Mouse (Mus musculus): ENCODE results near the gene Anp32a. TPM values are rescaled to one million over a fixed set of nuclear protein-coding genes. Genes with fewer than 3 reads are reported as not detected.

Gene Anp32a
- total and polyA plus RNA-seq, 3 experiments = 565 to 765 (median 734) TPM

DNA sequence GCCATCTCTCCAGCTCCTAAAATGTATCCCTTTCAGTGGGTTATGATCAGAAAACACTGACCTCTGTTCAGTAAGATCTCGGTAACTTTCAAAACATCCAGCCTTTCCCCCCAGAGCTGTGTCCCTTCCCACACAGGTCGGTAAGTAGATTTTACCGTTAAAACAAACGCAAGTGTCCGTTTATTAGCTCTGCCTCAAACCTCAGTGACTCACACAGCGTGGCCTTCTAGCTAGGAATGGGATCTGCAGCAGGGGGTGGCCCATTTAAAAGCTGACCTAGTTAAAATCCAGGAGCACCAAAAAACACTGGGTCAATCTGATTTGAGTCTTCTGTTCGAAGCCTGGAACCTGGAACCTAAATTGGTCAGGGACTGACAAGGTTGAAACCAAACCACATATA is 23.7 kb downstream of the Anp32a start:
- ATAC-seq (ENCODE audit: extremely low read depth, insufficient number of reproducible peaks, low FRiP score, poor library complexity, severe bottlenecking) (no peak), DNase-seq (ENCODE audit: low spot score) (no peak)
- peaks cover 97% of the 10 kb centered on the region for H3K4me1 ChIP-seq (ENCODE audit: insufficient read depth, low read depth, low read length)
- H3K4me3 ChIP-seq (ENCODE audit: low read depth, low read length) = no peak overlapping the region; the same call in 1 of the 2 replicates
- no peaks in the 10 kb centered on the region for H3K9me3 ChIP-seq (replicated peaks)
- H3K27me3 ChIP-seq (ENCODE audit: insufficient read depth, low read length) = no peaks in the 10 kb centered on the region
- H3K36me3 ChIP-seq (replicated peaks) = peaks cover 83% of the 10 kb centered on the region
- no peak for TF ChIP-seq GATA1 (IDR thresholded peaks at IDR 0.05; ENCODE audit: borderline replicate concordance, low read length)
- no peak for TF ChIP-seq CTCF (IDR thresholded peaks at IDR 0.05; ENCODE audit: low read depth, low read length)
- no peak for TF ChIP-seq POLR2AphosphoS5 (IDR thresholded peaks at IDR 0.05; ENCODE audit: insufficient replicate concordance, low read depth, low read length)
- no peak for TF ChIP-seq TAL1 (conservative IDR thresholded peaks at IDR 0.05; ENCODE audit: low read depth, low read length)
- no peak for TF ChIP-seq GATA2 (IDR thresholded peaks at IDR 0.05; ENCODE audit: borderline replicate concordance, low read depth, low read length)

DNA sequence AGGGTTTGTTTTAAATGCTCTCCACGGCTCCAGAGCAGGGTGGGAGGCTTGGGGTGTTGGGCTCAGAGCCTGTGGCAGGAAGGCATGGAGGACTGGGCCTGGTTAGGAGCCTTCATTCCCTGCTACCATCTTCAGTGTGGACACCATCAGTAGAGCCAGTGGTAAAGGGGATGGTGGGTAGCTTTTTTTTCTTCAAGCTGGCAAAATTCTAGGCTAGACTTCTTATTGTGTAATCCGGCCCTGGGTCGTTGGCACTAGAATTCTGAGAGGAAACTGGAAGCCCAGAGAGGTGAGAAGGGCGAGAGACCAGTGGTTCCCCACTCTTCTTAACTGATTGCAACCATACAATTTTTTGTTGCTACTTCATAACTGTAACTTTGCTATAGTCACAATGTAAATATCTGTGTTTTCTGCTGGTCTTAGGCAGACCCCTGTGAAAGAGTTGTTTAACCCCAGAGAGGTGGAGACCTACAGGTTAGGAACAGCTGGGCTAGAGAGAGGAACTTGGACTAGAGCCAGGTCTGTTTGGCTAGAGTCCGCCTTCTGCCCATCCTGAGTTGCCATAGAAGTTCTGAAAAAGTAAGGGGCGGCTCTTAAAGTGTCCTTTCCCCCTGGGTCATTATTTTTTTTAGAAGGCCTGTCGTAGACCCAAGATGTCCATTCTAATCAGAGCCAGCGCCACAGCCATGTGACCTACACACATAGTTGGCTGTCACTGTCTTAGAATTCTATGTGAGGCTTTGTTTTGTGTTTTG is 24.4 kb downstream of the Anp32a start:
- ATAC-seq (ENCODE audit: extremely low read depth, insufficient number of reproducible peaks, low FRiP score, poor library complexity, severe bottlenecking) (no peak), DNase-seq (ENCODE audit: low spot score) (no peak)
- peaks cover 84% of the 10 kb centered on the region for H3K36me3 ChIP-seq (replicated peaks)
- H3K9me3 ChIP-seq (replicated peaks) = no peaks in the 10 kb centered on the region
- TF ChIP-seq TAL1 (conservative IDR thresholded peaks at IDR 0.05; ENCODE audit: low read depth, low read length) (no peak), GATA2 (IDR thresholded peaks at IDR 0.05; ENCODE audit: borderline replicate concordance, low read depth, low read length) (no peak), GATA1 (IDR thresholded peaks at IDR 0.05; ENCODE audit: borderline replicate concordance, low read length) (no peak), POLR2AphosphoS5 (IDR thresholded peaks at IDR 0.05; ENCODE audit: insufficient replicate concordance, low read depth, low read length) (no peak), CTCF (IDR thresholded peaks at IDR 0.05; ENCODE audit: low read depth, low read length) (no peak)
- H3K4me3 ChIP-seq (ENCODE audit: low read depth, low read length) = no peak overlapping the region
- no peaks in the 10 kb centered on the region for H3K27me3 ChIP-seq (ENCODE audit: insufficient read depth, low read length)
- peaks cover 99% of the 10 kb centered on the region for H3K4me1 ChIP-seq (ENCODE audit: insufficient read depth, low read depth, low read length)

DNA sequence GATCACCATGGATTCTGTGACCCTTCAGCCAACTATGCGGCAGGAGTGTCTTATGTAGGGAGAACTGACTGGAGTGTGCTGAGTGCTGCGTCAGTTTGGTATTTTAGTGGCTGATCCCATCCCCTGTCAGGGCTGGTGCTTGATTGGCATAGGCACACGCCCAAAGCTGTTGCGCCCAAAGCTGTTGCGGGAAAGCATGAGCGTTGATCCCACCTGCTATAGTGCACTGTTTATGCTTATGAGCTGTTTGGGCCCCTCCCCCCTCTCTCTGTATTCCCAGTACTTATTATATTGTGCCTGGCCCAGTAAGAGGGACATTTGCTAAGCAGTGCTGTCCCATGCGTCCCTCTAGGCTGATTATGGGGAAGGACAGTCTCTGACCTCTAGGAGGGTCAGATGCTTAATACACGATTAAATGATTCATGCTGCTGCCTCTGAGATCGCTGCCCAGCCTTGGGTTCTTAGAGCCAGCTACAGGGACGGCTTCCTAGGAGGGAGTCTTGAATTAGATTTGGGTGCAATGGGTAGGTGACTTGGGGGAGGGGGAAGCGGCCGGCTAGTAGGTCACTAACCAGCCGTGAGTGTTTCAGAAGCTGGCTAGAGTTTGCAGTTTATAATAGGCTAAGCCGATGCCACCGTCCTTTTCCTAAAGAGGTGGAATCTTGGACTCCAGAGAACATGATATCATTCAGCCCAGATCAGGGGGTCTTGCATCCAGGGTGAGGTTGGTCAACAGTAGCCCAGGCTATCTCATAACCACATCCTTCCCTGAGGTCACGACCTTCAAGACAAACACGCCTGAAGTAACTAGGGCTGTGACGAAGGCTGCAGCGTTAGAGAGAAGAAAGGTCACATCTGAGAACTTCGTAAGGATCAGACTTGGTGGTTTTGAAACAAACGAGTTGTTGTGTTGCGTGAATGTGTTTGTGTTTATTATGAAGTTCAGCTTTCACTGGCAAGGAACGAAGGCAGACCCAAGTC is 25.7 kb downstream of the Anp32a start:
- H3K4me1 ChIP-seq (ENCODE audit: insufficient read depth, low read depth, low read length) = peaks cover 97% of the 10 kb centered on the region
- H3K27me3 ChIP-seq (ENCODE audit: insufficient read depth, low read length) = no peaks in the 10 kb centered on the region
- ATAC-seq (ENCODE audit: extremely low read depth, insufficient number of reproducible peaks, low FRiP score, poor library complexity, severe bottlenecking) (no peak), DNase-seq (ENCODE audit: low spot score) (no peak)
- peaks cover 83% of the 10 kb centered on the region for H3K36me3 ChIP-seq (replicated peaks)
- no peak for TF ChIP-seq POLR2AphosphoS5 (IDR thresholded peaks at IDR 0.05; ENCODE audit: insufficient replicate concordance, low read depth, low read length)
- TF ChIP-seq GATA2 (IDR thresholded peaks at IDR 0.05; ENCODE audit: borderline replicate concordance, low read depth, low read length) = no peak
- no peak for TF ChIP-seq TAL1 (conservative IDR thresholded peaks at IDR 0.05; ENCODE audit: low read depth, low read length)
- TF ChIP-seq CTCF (IDR thresholded peaks at IDR 0.05; ENCODE audit: low read depth, low read length) = no peak
- TF ChIP-seq GATA1 (IDR thresholded peaks at IDR 0.05; ENCODE audit: borderline replicate concordance, low read length) = no peak
- no peaks in the 10 kb centered on the region for H3K9me3 ChIP-seq (replicated peaks)
- H3K4me3 ChIP-seq (ENCODE audit: low read depth, low read length) = peak overlapping the region; percentile 49; the same call in 1 of the 2 replicates

GRCm38 (mm10) chr9:62367510-62368071 is 26.5 kb downstream of the Anp32a start:
- no peak for ATAC-seq (ENCODE audit: extremely low read depth, insufficient number of reproducible peaks, low FRiP score, poor library complexity, severe bottlenecking)
- Histone ChIP-seq H3K4me3 (ENCODE audit: low read depth, low read length) (peak overlapping the region; percentile 54; the same call in 1 of the 2 replicates), H3K4me1 (ENCODE audit: insufficient read depth, low read depth, low read length) (peaks cover 97% of the 10 kb centered on the region), H3K27me3 (ENCODE audit: insufficient read depth, low read length) (no peaks in the 10 kb centered on the region), H3K36me3 (replicated peaks) (peaks cover 83% of the 10 kb centered on the region), H3K9me3 (replicated peaks) (no peaks in the 10 kb centered on the region)
- DNase-seq (ENCODE audit: low spot score) = no peak
- TF ChIP-seq TAL1 (conservative IDR thresholded peaks at IDR 0.05; ENCODE audit: low read depth, low read length) (no peak), CTCF (IDR thresholded peaks at IDR 0.05; ENCODE audit: low read depth, low read length) (no peak), GATA1 (IDR thresholded peaks at IDR 0.05; ENCODE audit: borderline replicate concordance, low read length) (no peak)

DNA sequence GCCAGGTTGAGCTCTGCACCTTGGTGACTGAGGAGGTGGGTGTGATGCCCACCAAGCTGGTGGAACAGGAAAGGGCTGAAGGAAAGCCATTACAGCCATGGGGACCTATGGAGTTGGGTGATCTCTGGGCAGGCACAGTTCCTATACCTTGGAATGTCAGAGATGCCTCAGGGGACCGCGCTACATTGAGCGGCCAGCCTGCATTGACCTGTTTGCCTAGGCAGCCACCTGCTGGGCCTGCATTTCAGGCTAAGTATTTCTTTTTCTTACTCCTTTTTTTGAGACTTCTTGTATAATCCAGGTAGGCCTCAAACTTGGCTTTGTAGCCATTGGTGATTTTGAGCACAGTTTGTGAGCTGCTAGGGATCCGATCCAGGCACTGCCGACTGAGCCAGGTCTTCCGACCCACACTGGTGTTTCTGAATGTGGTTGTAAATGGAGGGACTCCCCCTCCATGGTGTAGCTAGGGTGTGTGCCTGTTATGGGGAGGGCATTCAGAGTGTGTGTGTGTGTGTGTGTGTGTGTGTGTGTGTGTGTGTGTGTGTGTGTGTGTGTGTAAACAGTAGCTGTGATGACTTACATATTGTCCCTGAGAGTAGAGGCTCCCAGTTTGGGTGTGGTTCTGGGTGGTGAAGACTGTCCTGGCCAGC is 27.3 kb downstream of the Anp32a start:
- H3K4me3 ChIP-seq (ENCODE audit: low read depth, low read length) = peak overlapping the region; percentile 54; the same call in 1 of the 2 replicates

More for the DNA sequence above, 27.3 kb downstream of the Anp32a start:
- no peak for DNase-seq (ENCODE audit: low spot score)
- Histone ChIP-seq H3K4me1 (ENCODE audit: insufficient read depth, low read depth, low read length) (peaks cover 97% of the 10 kb centered on the region), H3K27me3 (ENCODE audit: insufficient read depth, low read length) (no peaks in the 10 kb centered on the region), H3K36me3 (replicated peaks) (peaks cover 83% of the 10 kb centered on the region), H3K9me3 (replicated peaks) (no peaks in the 10 kb centered on the region)
- no peak for TF ChIP-seq POLR2AphosphoS5 (IDR thresholded peaks at IDR 0.05; ENCODE audit: insufficient replicate concordance, low read depth, low read length)
- no peak for TF ChIP-seq GATA2 (IDR thresholded peaks at IDR 0.05; ENCODE audit: borderline replicate concordance, low read depth, low read length)
- TF ChIP-seq CTCF (IDR thresholded peaks at IDR 0.05; ENCODE audit: low read depth, low read length) = no peak
- no peak for TF ChIP-seq TAL1 (conservative IDR thresholded peaks at IDR 0.05; ENCODE audit: low read depth, low read length)
- no peak for TF ChIP-seq GATA1 (IDR thresholded peaks at IDR 0.05; ENCODE audit: borderline replicate concordance, low read length)
- no peak for ATAC-seq (ENCODE audit: extremely low read depth, insufficient number of reproducible peaks, low FRiP score, poor library complexity, severe bottlenecking)
